Mouse (Mus musculus) left cerebral cortex, postnatal 4 days (tissue): ENCODE data around the gene Bend4. TPM values are rescaled to one million over a fixed set of nuclear protein-coding genes. Genes with fewer than 3 reads are reported as not detected.

Experiments
- DNase-seq: peaks from one replicate; pipeline ENCODE4 v3.0.0-alpha.2; 2022
- intact Hi-C: fragments of 180-260 bp; cut with DNase I; formaldehyde crosslinking; loops from one replicate; pipeline ENCODE4 v1.15.1; 2025
- total RNA-seq, 2 experiments: library from RNA; stranded (reverse); gene quantifications; 2 replicates each; pipeline ENCODE4 v1.2.3; 2021

Bend4 gene
- total RNA-seq, 2 experiments from 2014 or later, result 14.0 to 14.8 TPM

- no peak for DNase-seq
- intact Hi-C loops, result no loop called here
Observed at GRCm38 (mm10) chr5:67423326-67423725, 4.8 kb downstream of the Bend4 start.

- no peak for DNase-seq
- intact Hi-C loops, result no loop called here
Observed at GRCm38 (mm10) chr5:67419407-67419806, 8.7 kb downstream of the Bend4 start.

- no peak for DNase-seq
- intact Hi-C loops, result no loop called here
Observed at GRCm38 (mm10) chr5:67411475-67411874, 16.6 kb downstream of the Bend4 start.

- intact Hi-C loops, result no loop called here
- no peak for DNase-seq
Observed at GRCm38 (mm10) chr5:67410426-67410825, 17.7 kb downstream of the Bend4 start.

DNA sequence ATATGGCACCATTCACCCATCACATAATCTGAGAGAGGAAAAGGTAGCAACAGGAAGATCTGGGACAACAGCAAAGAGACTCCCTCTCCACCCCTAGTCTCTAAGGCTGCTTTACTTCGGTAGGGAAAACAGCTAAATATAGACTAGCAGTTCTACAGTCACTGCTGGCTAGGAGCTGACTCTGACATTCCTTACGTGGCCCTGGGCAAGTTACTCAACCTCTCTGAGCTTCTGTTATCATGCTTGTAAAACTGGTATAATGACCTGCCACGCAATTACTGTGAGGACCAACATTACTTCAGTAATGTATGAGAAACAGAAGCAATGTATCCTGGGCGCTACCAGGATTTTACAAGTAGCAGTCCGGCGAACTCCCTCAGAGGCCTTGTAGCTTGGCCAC, 19.7 kb downstream of the Bend4 start:
- no peak for DNase-seq
- intact Hi-C loops, result no loop called here

DNA sequence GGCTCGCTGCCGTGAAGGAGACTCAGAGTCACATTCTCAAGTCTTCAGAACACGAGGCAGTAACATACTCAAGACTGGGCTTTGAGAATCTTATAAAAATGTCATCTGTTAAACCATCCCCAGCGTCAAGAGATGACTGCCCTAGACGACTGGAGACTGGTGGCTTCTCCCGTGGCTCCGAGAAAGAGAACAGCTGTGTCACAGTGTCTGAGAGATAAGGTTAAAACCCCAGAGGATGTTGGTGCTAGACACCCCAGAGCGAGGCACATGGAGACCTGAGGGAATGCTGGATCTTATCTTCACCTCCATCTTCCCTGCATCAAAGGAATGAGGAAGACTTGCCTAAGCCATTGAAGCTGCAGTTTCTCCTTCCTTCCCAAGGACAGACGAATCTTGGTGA, 23.2 kb downstream of the Bend4 start:
- intact Hi-C loops, result no loop called here
- no peak for DNase-seq

DNA sequence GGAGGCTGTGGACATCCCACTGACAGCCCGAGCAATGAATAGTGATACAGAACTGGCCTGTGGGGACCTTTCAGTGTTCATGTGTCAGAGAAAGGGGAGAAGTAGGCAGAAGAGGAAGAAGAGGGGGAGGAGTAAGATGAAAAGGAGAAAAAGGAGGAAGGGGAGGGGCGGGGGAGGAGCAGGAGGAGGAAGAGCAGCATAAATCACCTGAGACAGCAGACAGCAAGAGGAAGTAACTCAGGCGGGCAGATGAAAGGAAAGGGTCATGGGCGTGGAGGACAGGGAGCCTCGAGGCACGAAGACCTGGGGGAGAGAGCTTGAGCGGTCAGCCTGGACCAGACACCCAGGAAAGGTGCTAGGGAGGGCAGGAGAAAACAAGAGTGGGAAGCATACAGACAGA, 23.7 kb downstream of the Bend4 start:
- DNase-seq, result no peak
- intact Hi-C loops, result no loop called here

DNA sequence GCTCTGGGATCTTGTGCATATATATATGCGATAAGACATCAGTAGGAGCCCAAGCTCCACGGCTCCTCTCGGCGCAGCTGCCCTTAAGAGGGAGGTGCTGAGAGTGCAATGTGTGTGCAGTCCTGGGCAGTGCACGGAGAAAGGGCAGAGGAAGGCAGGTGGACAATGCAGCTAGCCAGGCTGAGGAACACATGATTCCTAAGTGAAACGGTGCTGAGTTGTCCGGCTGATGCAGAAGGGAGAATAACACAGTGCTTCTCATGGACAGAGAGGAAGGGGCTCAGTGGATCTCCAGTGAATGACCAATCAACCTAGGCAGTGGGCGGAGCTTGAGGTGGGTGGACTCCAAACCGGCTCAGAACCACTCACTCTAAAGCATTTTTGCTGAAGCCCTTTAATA, 26.5 kb downstream of the Bend4 start:
- DNase-seq, result no peak
- intact Hi-C loops, result no loop called here

DNA sequence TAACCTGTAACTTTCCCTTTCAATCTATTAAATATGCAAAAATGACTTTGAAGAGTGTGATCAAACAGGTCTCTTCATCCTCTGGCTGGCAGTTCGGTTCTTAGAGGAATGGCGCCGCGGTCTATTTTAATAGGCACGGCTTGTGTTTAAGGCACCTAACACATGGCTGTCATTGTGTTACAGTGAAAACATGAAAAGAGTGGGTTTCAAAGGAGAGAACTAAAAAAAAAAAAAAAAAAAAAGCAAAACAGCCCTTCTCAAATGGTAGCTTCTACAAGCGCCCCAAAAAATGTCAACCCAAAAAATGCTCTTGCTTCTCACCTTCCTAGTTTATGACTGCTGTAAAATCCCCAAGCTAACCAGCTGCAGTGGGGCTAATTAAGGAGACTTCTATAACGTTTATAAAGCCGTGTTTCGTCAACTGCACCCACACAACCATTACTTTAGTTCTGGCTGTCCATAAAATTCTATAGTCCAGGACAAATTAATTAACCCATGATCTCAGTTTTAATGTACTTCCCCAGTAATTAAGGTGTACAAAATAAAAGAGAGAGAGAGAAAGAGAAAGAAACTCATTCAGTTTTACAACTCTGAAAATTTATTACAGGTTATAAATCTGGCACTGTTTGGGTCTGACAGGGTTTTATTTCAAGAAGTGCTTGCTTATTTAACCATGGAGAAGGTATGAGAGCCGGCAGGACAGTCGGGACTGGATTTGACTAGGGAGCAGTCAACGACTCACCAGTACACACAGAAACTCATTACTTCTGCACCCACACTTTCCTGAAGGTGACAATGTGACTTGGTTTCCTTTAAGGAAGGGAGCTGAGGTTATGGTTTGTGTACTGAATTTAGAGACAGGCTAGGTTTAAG, 27.3 kb downstream of the Bend4 start:
- intact Hi-C loops, result no loop called here

DNA sequence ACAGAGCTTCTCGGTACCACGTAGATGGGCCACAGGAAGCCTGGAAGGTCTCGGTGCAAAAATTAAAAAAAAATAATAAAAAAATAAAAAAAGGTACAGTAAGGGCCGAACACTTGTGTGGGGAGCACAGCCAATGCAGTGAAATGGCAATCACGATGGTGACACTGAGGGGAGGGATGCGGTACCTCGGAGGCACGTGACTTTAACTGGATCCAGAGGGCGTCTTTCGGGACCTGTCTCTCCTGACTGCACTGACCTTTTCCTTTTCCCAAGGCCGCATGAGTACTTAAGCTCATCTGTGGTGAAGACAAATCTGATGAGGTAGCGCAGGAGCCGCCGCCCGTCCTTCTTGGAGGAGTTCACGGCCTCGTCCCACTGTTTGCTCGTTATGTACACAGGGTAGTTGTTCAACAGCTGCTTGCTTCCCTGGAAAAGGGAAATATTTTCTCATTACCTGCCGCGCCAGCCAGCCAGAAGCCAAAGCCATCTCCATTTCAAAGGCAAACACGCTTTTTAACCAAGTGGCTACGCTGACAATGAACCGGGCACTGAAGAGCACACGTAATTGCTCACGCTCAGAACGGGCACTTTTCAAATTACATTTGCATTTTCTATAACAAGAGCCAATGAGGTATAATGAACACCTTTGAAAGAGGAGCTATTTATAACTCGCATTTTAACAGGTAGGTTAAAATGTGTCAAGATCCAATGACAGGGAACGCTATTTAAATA, 28.1 kb downstream of the Bend4 start:
- DNase-seq, result no peak
- intact Hi-C loops, result no loop called here

More for the DNA sequence above, 27.3 kb downstream of the Bend4 start:
- DNase-seq, result no peak

DNA sequence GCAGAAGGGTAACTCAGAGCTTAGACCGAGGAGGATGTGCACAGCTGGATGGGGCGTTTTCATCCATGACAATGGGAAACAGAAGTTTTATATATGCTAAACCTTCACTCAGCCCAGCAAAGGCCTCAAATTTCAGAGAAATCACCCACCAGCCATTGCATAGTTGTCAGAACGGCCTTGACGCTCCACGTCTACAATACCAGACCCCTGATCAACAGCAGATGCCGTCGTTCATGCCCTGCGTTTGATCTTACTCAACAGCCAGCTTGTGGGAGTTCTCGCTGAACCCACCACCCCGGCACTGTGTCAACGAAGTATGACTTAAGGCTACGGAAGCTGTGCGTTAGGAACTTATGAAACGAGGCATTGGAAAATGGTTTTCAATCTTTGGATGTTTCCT, 30.9 kb downstream of the Bend4 start:
- no peak for DNase-seq
- intact Hi-C loops, result no loop called here

DNA sequence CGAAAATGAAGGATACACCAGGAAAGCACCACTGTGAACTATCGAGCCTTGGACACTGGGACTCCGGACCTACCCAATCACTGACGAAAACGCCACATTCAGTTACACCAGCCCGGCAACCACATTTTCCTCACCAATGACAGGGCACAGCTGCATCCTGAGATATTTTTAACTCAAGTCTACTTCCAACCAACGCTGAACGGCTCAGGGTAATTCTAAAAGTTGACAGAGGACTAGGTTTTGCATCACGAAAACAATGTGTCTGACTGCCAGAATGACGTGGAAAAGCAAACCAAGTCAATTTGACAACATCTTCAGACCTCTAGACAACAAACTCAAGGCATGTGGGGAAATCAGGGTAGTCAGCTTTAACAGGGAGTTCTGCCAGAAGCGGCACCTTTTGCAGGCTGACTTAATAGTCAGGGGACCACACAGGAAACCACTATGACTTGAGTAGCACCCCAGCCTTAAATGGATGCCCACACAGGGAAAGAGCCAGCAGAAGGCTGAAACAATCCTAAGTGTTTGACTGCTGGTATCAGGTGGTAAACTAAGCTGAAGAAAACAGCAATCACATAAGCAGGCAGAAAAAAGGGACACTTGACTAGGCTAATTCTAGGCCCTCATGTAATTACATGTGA, 32.8 kb downstream of the Bend4 start:
- intact Hi-C loops, result no loop called here
- DNase-seq, result no peak

- intact Hi-C loops, result no loop called here
- DNase-seq, result no peak
Observed at GRCm38 (mm10) chr5:67393951-67394350, 34.2 kb downstream of the Bend4 start.

- intact Hi-C loops, result no loop called here
- DNase-seq, result no peak
Observed at GRCm38 (mm10) chr5:67382556-67382955, 45.6 kb downstream of the Bend4 start.

DNA sequence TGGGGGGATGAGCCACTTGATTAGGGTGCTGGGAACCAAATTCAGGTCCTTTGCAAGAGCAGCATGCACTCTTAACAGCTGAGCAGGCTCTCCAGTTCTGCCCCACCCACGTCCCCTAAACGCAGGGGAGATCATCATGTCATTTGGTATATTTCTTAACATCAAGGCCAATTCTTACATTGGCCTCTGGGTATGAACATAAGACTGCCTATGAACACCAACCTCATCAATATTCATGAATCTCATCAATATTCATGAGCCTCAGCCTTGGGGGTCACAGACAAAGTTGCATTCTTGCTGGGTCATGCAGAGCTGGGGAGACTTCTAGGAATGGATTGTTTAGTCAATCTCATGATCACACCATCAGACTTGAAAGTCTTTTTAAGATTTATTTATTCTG, 46.4 kb downstream of the Bend4 start:
- intact Hi-C loops, result no loop called here
- DNase-seq, result no peak

DNA sequence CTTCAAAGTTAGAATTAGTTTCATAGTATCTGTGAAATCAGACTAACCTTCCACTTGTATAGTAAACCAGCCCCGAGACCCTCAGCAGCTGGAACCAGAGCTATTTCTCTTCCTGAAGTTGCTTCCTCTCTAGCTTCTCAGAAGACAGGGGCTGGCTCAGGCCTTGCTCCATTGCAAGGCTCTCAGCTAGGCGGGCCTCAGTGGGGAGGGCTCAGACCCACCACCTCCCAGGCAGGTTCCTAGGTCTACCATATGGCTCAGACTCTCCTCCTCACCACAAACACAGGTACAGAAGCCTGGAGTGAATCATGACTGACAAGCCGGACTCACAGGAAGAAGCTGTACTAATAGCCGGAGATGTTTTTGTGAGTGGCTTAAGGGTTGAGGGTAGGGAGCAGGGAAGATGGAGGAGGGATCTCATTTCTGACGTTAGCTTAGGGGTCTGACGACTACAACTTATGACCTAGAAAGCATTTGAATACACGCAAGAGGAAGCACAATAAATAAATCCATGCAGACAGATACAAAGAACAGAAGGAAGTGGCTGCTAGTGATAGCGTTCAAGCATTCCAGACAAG, 51.0 kb downstream of the Bend4 start:
- DNase-seq, result no peak
- intact Hi-C loops, result no loop called here

DNA sequence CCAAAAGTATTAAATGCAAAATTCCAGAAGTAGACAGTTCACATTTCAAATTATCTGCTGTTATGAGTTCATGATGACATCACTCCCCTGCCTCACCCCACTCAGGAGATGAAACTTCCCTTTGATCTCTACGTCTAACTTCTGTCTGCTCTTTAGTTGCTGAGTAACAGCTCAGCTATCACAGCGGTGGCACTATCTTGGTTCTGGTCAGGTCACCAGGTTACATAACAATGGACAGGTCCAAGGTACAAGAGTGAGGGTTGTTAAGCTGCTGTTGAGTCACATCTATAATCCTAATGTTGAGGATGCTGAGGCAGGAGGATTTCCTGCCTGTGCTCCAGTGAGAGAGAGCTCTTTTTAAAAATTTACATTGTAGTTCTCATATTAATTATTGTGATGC, 65.2 kb downstream of the Bend4 start:
- DNase-seq, result no peak
- intact Hi-C loops, result no loop called here

- DNase-seq, result no peak
Observed at GRCm38 (mm10) chr5:67362316-67362715, 65.8 kb downstream of the Bend4 start.

DNA sequence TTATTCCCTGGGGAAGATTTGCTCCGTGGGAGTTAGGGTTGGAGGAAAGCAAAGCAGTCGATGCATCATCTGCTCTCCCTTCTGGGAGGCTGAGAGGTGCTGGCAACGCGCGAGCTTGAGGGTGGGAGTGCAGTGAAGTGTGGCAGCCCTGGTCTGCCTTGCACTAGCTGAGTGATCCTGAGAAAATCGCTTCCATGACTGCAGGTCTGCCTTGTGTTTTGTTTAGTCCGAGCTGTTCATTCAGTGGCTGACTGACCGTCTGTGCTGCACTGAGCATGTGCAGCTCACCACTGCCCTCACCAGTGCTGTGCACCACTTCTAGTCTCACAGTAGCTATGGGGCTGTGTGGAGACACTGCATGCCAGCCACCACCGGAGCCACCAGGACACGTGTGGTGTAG, 79.2 kb downstream of the Bend4 start:
- intact Hi-C loops, result no loop called here
- no peak for DNase-seq

More at GRCm38 (mm10) chr5:67362316-67362715, 65.8 kb downstream of the Bend4 start:
- intact Hi-C loops, result no loop called here

DNA sequence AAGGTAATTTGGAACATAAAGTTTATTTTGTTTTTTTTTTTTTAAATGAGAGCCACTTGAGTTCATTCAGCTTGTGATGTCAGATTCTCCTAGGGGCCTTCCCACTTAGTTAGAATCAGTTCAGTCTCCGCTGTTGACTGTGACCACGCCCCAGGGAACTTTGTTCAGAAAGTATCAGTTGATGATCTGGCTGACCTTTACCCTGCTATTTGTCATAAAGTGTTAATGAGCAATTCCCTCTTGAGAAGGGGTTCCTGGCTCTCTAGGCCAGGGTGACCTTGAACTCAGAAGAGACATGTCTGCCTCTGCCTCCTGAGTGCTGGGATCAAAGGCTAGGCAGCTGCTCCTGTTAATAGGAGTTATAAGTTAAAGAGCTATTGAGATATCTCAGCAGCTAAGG, 81.0 kb downstream of the Bend4 start:
- intact Hi-C loops, result no loop called here
- DNase-seq, result no peak
